Mouse (Mus musculus) ES-Bruce4 (cell line): ENCODE data around the gene Skp1a.

ENCODE experiments used
- CTCF ChIP-seq: IDR thresholded peaks from one replicate; pipeline ENCODE4 v1.8.1; 2011; ENCODE audit warnings: low read depth, low read length
- EP300 ChIP-seq: IDR thresholded peaks from 2 replicates; pipeline ENCODE4 v1.6.1; 2011; ENCODE audit warnings: low read depth, low read length; ENCODE audit not compliant: insufficient read depth

DNA sequence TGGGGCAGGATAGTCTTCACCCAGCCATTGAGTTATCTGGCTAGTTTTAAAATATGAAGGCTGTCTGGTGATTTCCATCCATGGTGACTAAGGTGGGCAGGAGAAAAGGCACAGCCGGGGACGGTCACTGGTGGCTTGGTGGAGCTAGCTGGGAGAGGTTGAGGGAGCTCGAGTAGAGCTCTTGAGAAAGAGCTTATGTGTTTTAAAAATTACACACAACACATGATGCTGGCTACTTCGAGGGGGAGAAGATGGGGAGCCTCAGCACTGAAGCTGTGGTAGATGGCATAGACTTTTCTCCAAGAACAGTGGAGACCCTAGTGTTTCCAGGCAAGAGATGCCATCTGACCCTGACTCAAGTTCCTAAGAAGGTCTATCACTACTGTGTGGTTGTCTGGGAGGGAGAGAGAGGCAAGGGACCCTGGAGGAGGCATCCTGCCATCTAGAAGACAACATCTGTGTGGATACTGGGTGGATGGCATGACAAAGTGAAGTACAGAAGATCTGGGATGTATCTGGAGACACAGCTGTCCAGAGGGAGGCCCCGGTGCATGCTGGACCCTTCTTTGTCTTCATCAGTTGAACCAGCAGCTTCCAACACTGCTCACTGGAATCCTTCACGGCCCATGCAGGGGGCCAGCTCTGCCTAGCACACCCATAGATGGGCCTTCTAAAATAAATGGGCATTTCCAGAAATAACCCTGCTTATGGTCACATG is 45.8 kb downstream of the Skp1a start:
- TF ChIP-seq EP300 (no peak), CTCF (no peak)
